Mouse (Mus musculus): ENCODE data around the gene Hephl1. TPM values are rescaled to one million over a fixed set of nuclear protein-coding genes. Genes with fewer than 3 reads are reported as not detected.

Hephl1 gene
- polyA plus RNA-seq, 3 experiments from 2014 or later, result not detected

GRCm38 (mm10) chr9:15017791-15018755 lies 93.8 kb downstream of the Hephl1 start:
- ATAC-seq, result peak; percentile 81

GRCm38 (mm10) chr9:15015223-15015956 lies 96.5 kb downstream of the Hephl1 start:
- ATAC-seq, result peak; percentile 16

GRCm38 (mm10) chr9:15007566-15007965 lies 104.3 kb downstream of the Hephl1 start:
- no peak for ATAC-seq

GRCm38 (mm10) chr9:15004298-15004685 lies 107.6 kb downstream of the Hephl1 start:
- peak; percentile 68 for ATAC-seq

GRCm38 (mm10) chr9:15003676-15004297 lies 108.1 kb downstream of the Hephl1 start:
- peak; percentile 30 for ATAC-seq

- ATAC-seq, result peak; percentile 65
These were observed 108.8 kb downstream of the Hephl1 start for GRCm38 (mm10) chr9:15002995-15003613.

Other genes starting within 250 kb of the Hephl1 start
- 1,000 to 10,000 TPM in 2 of 3 experiments, 100 to 1,000 TPM in 1; 294 to 1,489 (median 1,424) TPM for gene Izumo1r, start 208.2 kb downstream of the Hephl1 start, polyA plus RNA-seq (2017; shearing (Covaris generic))
- gene Panx1, start 66.6 kb downstream of the Hephl1 start, polyA plus RNA-seq (2017; shearing (Covaris generic)), result 10 to 100 TPM; 21.8 to 27.3 (median 22.6) TPM
- gene Vstm5, start 126.9 kb upstream of the Hephl1 start, polyA plus RNA-seq (2017; shearing (Covaris generic)), result not detected
- 10 to 100 TPM; 21.2 to 39.0 (median 24.7) TPM for gene Med17, start 167.8 kb upstream of the Hephl1 start, polyA plus RNA-seq (2017; shearing (Covaris generic))
- 100 to 1,000 TPM; 108 to 150 (median 131) TPM for gene Taf1d, start 194.1 kb upstream of the Hephl1 start, polyA plus RNA-seq (2017; shearing (Covaris generic))
- 1 to 10 TPM; 3.2 to 7.2 (median 5.0) TPM for gene 4931406C07Rik, start 194.3 kb upstream of the Hephl1 start, polyA plus RNA-seq (2017; shearing (Covaris generic))
- 10 to 100 TPM; 20.4 to 31.8 (median 30.6) TPM for gene Cep295, start 245.7 kb upstream of the Hephl1 start, polyA plus RNA-seq (2017; shearing (Covaris generic))

Data from inflammation-experienced regulatory T-cells, adult 6 months (primary cell).